Mouse (Mus musculus) intestine, embryonic 16.5 days (tissue): ENCODE data around the gene Ppm1m. TPM values are rescaled to one million over a fixed set of nuclear protein-coding genes. Genes with fewer than 3 reads are reported as not detected.

Experiments
- ATAC-seq: fragments of 200-750 bp; cut with Nextera tagmentation; 2 replicates; pipeline ENCODE4 v1.8.0; 2017; ENCODE audit warnings: moderate TSS enrichment, moderate library complexity
- H3K27ac ChIP-seq: fragments of 300-500 bp; sonication (generic); 2 replicates; pipeline ENCODE4 v1.5.1; 2014; ENCODE audit warnings: mild to moderate bottlenecking, low read length
- H3K27me3 ChIP-seq: fragments of 300-500 bp; sonication (generic); replicated peaks from 2 replicates; pipeline ENCODE4 v1.6.1; 2014; ENCODE audit warnings: low read length, control low read depth, mixed read lengths; ENCODE audit not compliant: control insufficient read depth, insufficient read depth
- H3K36me3 ChIP-seq: fragments of 300-500 bp; sonication (generic); 2 replicates; pipeline ENCODE4 v1.6.1; 2014; ENCODE audit warnings: low read length, control low read depth; ENCODE audit not compliant: control insufficient read depth, insufficient read depth
- H3K4me1 ChIP-seq: fragments of 300-500 bp; sonication (generic); 2 replicates; pipeline ENCODE4 v1.6.1; 2014; ENCODE audit warnings: low read length, control low read depth, mixed read lengths; ENCODE audit not compliant: control insufficient read depth, insufficient read depth
- H3K4me2 ChIP-seq: fragments of 300-500 bp; sonication (generic); 2 replicates; pipeline ENCODE4 v1.6.1; 2014; ENCODE audit warnings: low read depth, low read length, control low read depth
- H3K4me3 ChIP-seq: fragments of 300-500 bp; sonication (generic); 2 replicates; pipeline ENCODE4 v1.5.1; 2014; ENCODE audit warnings: mild to moderate bottlenecking, low read length
- H3K9ac ChIP-seq: fragments of 300-500 bp; sonication (generic); 2 replicates; pipeline ENCODE4 v1.6.1; 2014; ENCODE audit warnings: low read depth, low read length
- H3K9me3 ChIP-seq: fragments of 300-500 bp; sonication (generic); 2 replicates; pipeline ENCODE4 v1.6.1; 2016; ENCODE audit warnings: low read length, control low read depth; ENCODE audit not compliant: control insufficient read depth
- WGBS: fragments of 180-500 bp; shearing (Covaris S2); extraction: QIAGEN DNeasy Blood & Tissue Kit; methylation state at CpG from one replicate; pipeline ENCODE4 v1.1.7; 2014; 5-methylcytosine and 5-hydroxymethylcytosine counted together
- polyA plus RNA-seq: library from polyadenylated mRNA; unstranded; fragments of >200 nt; fragmentation: Nextera tagmentation; extraction: Ambion mirVana; gene quantifications from 2 replicates; pipeline ENCODE4 v1.2.1, GENCODE M21; 2015

Gene Ppm1m
- 23.4 and 26.3 TPM in 2 replicates for polyA plus RNA-seq

- H3K27me3 ChIP-seq: no peaks in the 10 kb centered on the region
- peak within 1 kb of the TSS; percentile 82 for H3K9ac ChIP-seq
- H3K4me2 ChIP-seq: peak within 1 kb of the TSS; percentile 81
- ATAC-seq: no peak
- WGBS: 52% methylated on average over 18 of the region's 18 CpGs
- 0 out of 2 replicates have a peak, but pooled peaks cover 4% of the 10 kb centered on the region for H3K36me3 ChIP-seq
- peaks cover 32% of the 10 kb centered on the region for H3K4me1 ChIP-seq
- H3K9me3 ChIP-seq: no peaks in the 10 kb centered on the region
- H3K27ac ChIP-seq: peak within 1 kb of the TSS; percentile 66; the same call in 1 of the 2 replicates
- H3K4me3 ChIP-seq: peak within 1 kb of the TSS; percentile 72
These were observed at the start of gene Ppm1m for GRCm38 (mm10) chr9:106199535-106200272. Gene Ppm1m (minus strand): TSS chr9:106199746.

DNA sequence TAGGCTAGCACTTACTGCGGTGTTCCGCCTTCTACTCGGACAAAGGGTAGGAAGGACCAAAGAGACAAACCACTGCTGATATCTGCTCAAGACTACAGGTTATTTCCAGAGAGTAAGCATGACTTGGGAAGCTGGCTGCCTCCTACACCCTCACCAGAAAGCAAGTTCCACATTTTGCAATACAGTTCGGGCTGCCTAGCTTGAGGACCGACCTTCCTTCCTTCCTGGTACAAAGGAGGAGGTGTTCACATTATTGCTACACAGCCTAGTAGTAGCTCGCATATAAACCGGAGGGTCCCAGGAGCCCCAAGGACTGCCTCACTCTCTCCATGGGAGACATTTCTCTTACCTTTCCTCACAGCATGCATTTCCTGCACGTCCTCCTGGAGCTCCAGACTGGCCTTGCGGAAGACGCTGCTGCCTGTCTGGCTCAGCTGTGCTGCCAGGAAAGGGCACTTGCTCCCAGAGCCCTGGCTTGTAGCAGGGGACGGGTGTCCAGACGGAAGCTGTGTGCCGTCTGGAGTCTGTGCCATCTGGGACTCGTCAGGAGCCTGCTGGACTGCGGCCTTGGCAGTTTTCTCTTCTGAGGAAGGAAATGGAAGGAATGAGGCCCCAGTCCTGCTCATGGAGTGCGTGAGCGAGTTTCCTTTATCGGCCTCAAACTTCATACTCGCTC lies 43.4 kb upstream of the Ppm1m start:
- Histone ChIP-seq H3K4me2 (no peak overlapping the region), H3K9me3 (no peaks in the 10 kb centered on the region), H3K9ac (0 out of 2 replicates have a peak overlapping the region, but pooled peaks have one; percentile 3), H3K4me1 (peaks cover 16% of the 10 kb centered on the region), H3K4me3 (no peak overlapping the region), H3K27ac (peak overlapping the region; percentile 53), H3K27me3 (no peaks in the 10 kb centered on the region), H3K36me3 (peaks cover 12% of the 10 kb centered on the region)
- 54% methylated on average over 19 of the region's 19 CpGs for WGBS
- ATAC-seq: peak; percentile 13; the same call in 1 of the 2 replicates

GRCm38 (mm10) chr9:106241541-106242164 lies 42.1 kb upstream of the Ppm1m start:
- Histone ChIP-seq H3K36me3 (peaks cover 15% of the 10 kb centered on the region), H3K9me3 (no peaks in the 10 kb centered on the region), H3K4me2 (no peak overlapping the region), H3K4me3 (no peak overlapping the region), H3K9ac (no peak overlapping the region), H3K4me1 (peaks cover 12% of the 10 kb centered on the region), H3K27me3 (no peaks in the 10 kb centered on the region), H3K27ac (no peak overlapping the region)
- WGBS: 87% methylated on average over 10 of the region's 10 CpGs
- no peak for ATAC-seq

GRCm38 (mm10) chr9:106237878-106238277 lies 38.3 kb upstream of the Ppm1m start:
- H3K27ac ChIP-seq: no peak overlapping the region
- peaks cover 27% of the 10 kb centered on the region for H3K36me3 ChIP-seq
- no peaks in the 10 kb centered on the region for H3K9me3 ChIP-seq
- no peak overlapping the region for H3K4me2 ChIP-seq
- H3K4me1 ChIP-seq: no peaks in the 10 kb centered on the region
- WGBS: 96% methylated on average over 10 of the region's 10 CpGs
- no peak overlapping the region for H3K4me3 ChIP-seq
- no peak overlapping the region for H3K9ac ChIP-seq
- H3K27me3 ChIP-seq: no peaks in the 10 kb centered on the region
- ATAC-seq: no peak

DNA sequence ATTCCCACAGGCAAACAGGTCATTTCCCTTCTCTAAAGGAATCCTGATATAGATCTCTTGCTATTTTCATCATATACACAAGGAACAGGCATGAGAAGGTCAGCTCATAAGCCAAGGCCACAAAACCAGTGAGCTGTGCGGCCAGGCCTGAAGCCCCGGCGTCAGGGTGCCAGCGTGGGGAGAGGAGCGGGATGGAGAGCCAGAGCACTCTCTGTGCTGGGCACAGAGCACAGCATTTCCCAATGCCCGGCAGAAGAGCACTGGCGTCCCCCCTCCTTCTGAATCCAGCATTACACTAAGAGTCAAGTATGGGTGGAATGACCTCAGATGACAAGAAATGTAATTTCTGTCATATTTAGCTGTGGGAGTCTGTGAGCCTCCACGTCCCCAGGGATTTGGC lies 37.9 kb upstream of the Ppm1m start:
- ATAC-seq: no peak
- Histone ChIP-seq H3K9me3 (no peaks in the 10 kb centered on the region), H3K9ac (no peak overlapping the region), H3K4me2 (no peak overlapping the region), H3K4me1 (no peaks in the 10 kb centered on the region), H3K4me3 (no peak overlapping the region), H3K27me3 (no peaks in the 10 kb centered on the region), H3K36me3 (peaks cover 27% of the 10 kb centered on the region), H3K27ac (no peak overlapping the region)
- 88% methylated on average over 8 of the region's 8 CpGs for WGBS

DNA sequence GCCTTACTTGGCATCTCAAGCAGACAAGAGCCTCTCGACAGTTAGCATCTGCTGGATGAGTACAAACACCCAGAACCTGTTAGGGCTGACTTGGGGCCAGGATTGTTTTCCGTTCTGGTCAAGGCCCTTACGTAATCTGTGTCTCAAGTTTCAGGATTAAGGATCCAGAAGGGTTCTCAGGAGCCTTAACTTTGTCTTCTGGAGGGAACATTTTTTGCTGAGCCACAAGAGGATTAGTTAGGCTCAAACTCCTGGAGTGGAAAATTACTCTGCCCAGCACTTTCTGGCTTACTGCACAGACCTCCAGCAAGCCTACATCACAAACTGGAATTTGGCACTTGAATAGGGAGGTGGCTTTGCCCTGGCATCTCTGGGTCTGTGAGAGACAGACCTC lies 37.3 kb upstream of the Ppm1m start:
- H3K9ac ChIP-seq: no peak overlapping the region
- 84% methylated on average over 3 of the region's 3 CpGs for WGBS
- H3K27me3 ChIP-seq: no peaks in the 10 kb centered on the region
- H3K4me1 ChIP-seq: no peaks in the 10 kb centered on the region
- H3K9me3 ChIP-seq: no peaks in the 10 kb centered on the region
- ATAC-seq: no peak
- H3K36me3 ChIP-seq: peaks cover 25% of the 10 kb centered on the region
- no peak overlapping the region for H3K4me2 ChIP-seq
- H3K27ac ChIP-seq: no peak overlapping the region
- no peak overlapping the region for H3K4me3 ChIP-seq

GRCm38 (mm10) chr9:106236156-106236817 lies 36.7 kb upstream of the Ppm1m start:
- Histone ChIP-seq H3K9ac (no peak overlapping the region), H3K9me3 (no peaks in the 10 kb centered on the region), H3K4me1 (no peaks in the 10 kb centered on the region), H3K27me3 (no peaks in the 10 kb centered on the region), H3K4me2 (no peak overlapping the region), H3K4me3 (no peak overlapping the region), H3K36me3 (peaks cover 25% of the 10 kb centered on the region), H3K27ac (no peak overlapping the region)
- WGBS: 93% methylated on average over 23 of the region's 23 CpGs
- ATAC-seq: no peak

GRCm38 (mm10) chr9:106235194-106235830 lies 35.8 kb upstream of the Ppm1m start:
- H3K9ac ChIP-seq: no peak overlapping the region

More at GRCm38 (mm10) chr9:106235194-106235830, 35.8 kb upstream of the Ppm1m start:
- Histone ChIP-seq H3K4me2 (no peak overlapping the region), H3K4me1 (no peaks in the 10 kb centered on the region), H3K4me3 (no peak overlapping the region), H3K27ac (no peak overlapping the region), H3K9me3 (no peaks in the 10 kb centered on the region), H3K27me3 (no peaks in the 10 kb centered on the region), H3K36me3 (peaks cover 22% of the 10 kb centered on the region)
- no peak for ATAC-seq
- WGBS: 90% methylated on average over 23 of the region's 23 CpGs
